Mouse (Mus musculus): ENCODE results near the gene Slc22a5. TPM values are rescaled to one million over a fixed set of nuclear protein-coding genes. Genes with fewer than 3 reads are reported as not detected.
"Not testable (repeated sequence)": the region's sequence is repeated elsewhere in the genome, so short reads cannot be mapped to it uniquely, and the experiment has no call there.

The Slc22a5 gene
- 11.1 and 12.8 TPM in 2 replicates for polyA plus RNA-seq (2014; fragmentation: Nextera tagmentation; extraction: Ambion mirVana)

DNA sequence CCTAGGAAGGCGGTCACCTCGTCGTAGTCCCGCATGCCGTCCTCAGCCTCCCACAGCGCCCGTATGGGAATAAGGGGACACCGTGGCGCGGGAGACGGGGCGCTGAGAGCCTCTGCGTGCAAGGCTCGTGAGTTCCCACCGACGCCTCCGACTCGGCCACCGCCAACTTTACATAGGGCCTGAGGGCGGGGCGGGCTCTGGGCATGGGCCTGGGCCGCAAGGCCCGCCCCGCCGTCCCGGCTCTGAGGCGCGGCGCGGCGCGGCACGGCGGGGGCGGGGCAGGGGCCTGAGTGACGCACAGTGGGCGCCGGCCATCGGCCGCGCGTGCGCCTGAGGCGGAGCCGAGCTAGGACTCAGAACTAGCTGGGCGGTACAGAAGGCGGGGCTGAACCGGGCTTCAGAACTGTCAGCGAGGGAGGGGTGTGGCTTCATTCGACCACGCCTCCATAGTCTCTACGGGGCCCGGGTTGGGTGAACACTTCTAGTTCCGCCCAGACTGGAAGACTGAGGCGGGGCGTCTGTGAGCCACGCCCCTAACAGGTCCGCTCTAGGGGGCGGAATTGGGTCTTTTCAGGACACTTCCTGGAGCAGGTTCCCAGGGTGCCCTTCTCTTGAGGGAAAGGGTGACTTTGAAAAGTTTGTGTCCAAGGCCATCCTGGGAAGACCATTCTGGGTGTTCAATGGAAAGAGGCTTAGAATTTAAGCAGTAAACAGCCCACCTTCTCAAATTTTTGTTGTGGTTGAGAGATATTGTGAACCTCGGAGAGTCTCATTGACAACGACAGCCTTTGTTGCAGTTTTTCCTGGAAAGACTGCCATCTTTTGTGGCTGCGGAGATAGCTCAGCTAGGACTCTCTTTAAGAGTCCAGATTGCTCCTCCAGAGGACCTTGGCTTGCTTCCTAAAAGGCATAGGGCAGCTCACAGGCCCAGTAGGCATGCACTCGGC is at the start of gene Slc22a5:
Gene Slc22a5, minus strand, starts transcription at position 156 of the 947 bp plus-strand sequence.
- peak within 1 kb of the TSS; percentile 54 for H3K4me3 ChIP-seq (ENCODE audit: low read depth, low read length)
- H3K4me2 ChIP-seq (replicated peaks; ENCODE audit: low read depth, low read length) = peak within 1 kb of the TSS; percentile 86
- H3K27me3 ChIP-seq (ENCODE audit: control insufficient read depth, insufficient read depth, low read length) = no peaks in the 10 kb centered on the region
- 4% methylated on average over 63 of the region's 63 CpGs for WGBS
- no peaks in the 10 kb centered on the region for H3K36me3 ChIP-seq (ENCODE audit: control insufficient read depth, insufficient read depth, low read length)
- H3K9me3 ChIP-seq (ENCODE audit: control insufficient read depth, low read depth, low read length) = no peaks in the 10 kb centered on the region
- ATAC-seq (ENCODE audit: insufficient number of reproducible peaks, insufficient read depth, low FRiP score, low read depth) = peak; percentile 99
- H3K4me1 ChIP-seq (ENCODE audit: control insufficient read depth, insufficient read depth, low read length) = peaks cover 13% of the 10 kb centered on the region; the same call in 1 of the 2 replicates
- peak within 1 kb of the TSS; percentile 53; the same call in 1 of the 2 replicates for H3K9ac ChIP-seq (replicated peaks; ENCODE audit: low read depth, low read length)
- peak within 1 kb of the TSS; percentile 67; the same call in 1 of the 2 replicates for H3K27ac ChIP-seq (ENCODE audit: low read length)

DNA sequence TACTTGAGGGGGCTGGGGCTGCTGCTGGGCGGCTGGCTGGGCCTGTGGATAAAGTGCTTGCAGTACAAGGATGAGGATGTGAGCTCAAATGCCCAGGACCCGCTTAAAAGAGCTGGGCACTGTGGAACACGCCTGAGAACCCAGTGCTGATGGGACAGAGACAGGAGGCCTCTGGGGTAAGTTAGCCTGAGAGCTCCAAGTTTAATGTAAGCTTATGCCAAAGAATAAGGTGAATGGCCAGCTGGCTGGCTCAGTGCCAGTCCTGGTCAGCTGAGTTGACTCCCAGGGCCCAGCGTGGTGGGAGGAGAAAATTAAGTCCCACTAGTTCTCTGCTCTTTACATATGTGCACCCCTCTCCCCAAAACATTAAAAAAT is 40.5 kb upstream of the Slc22a5 start:
- not testable (repeated sequence) for H3K27ac ChIP-seq (ENCODE audit: low read length); H3K4me3 ChIP-seq (ENCODE audit: low read depth, low read length); H3K9me3 ChIP-seq (ENCODE audit: control insufficient read depth, low read depth, low read length); H3K4me1 ChIP-seq (ENCODE audit: control insufficient read depth, insufficient read depth, low read length); ATAC-seq (ENCODE audit: insufficient number of reproducible peaks, insufficient read depth, low FRiP score, low read depth); H3K4me2 ChIP-seq (replicated peaks; ENCODE audit: low read depth, low read length); H3K9ac ChIP-seq (replicated peaks; ENCODE audit: low read depth, low read length); H3K36me3 ChIP-seq (ENCODE audit: control insufficient read depth, insufficient read depth, low read length); H3K27me3 ChIP-seq (ENCODE audit: control insufficient read depth, insufficient read depth, low read length)
- WGBS = 49% methylated on average over 4 of the region's 4 CpGs

- Histone ChIP-seq H3K9ac (replicated peaks; ENCODE audit: low read depth, low read length) (no peak overlapping the region), H3K27me3 (ENCODE audit: control insufficient read depth, insufficient read depth, low read length) (no peaks in the 10 kb centered on the region), H3K4me2 (replicated peaks; ENCODE audit: low read depth, low read length) (no peak overlapping the region), H3K9me3 (ENCODE audit: control insufficient read depth, low read depth, low read length) (no peaks in the 10 kb centered on the region; the same call in 1 of the 2 replicates), H3K4me1 (ENCODE audit: control insufficient read depth, insufficient read depth, low read length) (no peaks in the 10 kb centered on the region), H3K36me3 (ENCODE audit: control insufficient read depth, insufficient read depth, low read length) (no peaks in the 10 kb centered on the region), H3K4me3 (ENCODE audit: low read depth, low read length) (no peak overlapping the region), H3K27ac (ENCODE audit: low read length) (no peak overlapping the region)
- ATAC-seq (ENCODE audit: insufficient number of reproducible peaks, insufficient read depth, low FRiP score, low read depth) = no peak
- WGBS = 31% methylated on average over 17 of the region's 17 CpGs
These were observed 39.9 kb upstream of the Slc22a5 start for GRCm38 (mm10) chr11:53931091-53931943.

- no peak overlapping the region for H3K4me3 ChIP-seq (ENCODE audit: low read depth, low read length)
- no peaks in the 10 kb centered on the region for H3K27me3 ChIP-seq (ENCODE audit: control insufficient read depth, insufficient read depth, low read length)
- no peak overlapping the region for H3K4me2 ChIP-seq (replicated peaks; ENCODE audit: low read depth, low read length)
- WGBS = 84% methylated on average over 3 of the region's 3 CpGs
- no peak overlapping the region for H3K9ac ChIP-seq (replicated peaks; ENCODE audit: low read depth, low read length)
- no peak overlapping the region for H3K27ac ChIP-seq (ENCODE audit: low read length)
- H3K36me3 ChIP-seq (ENCODE audit: control insufficient read depth, insufficient read depth, low read length) = no peaks in the 10 kb centered on the region
- peaks cover 3% of the 10 kb centered on the region; the same call in 1 of the 2 replicates for H3K9me3 ChIP-seq (ENCODE audit: control insufficient read depth, low read depth, low read length)
- H3K4me1 ChIP-seq (ENCODE audit: control insufficient read depth, insufficient read depth, low read length) = no peaks in the 10 kb centered on the region
- ATAC-seq (ENCODE audit: insufficient number of reproducible peaks, insufficient read depth, low FRiP score, low read depth) = no peak
These were observed 38.3 kb upstream of the Slc22a5 start for GRCm38 (mm10) chr11:53929741-53930140.

GRCm38 (mm10) chr11:53928585-53928984 is 37.1 kb upstream of the Slc22a5 start:
- Histone ChIP-seq H3K27ac (ENCODE audit: low read length) (no peak overlapping the region), H3K27me3 (ENCODE audit: control insufficient read depth, insufficient read depth, low read length) (no peaks in the 10 kb centered on the region), H3K36me3 (ENCODE audit: control insufficient read depth, insufficient read depth, low read length) (no peaks in the 10 kb centered on the region), H3K9ac (replicated peaks; ENCODE audit: low read depth, low read length) (no peak overlapping the region), H3K4me1 (ENCODE audit: control insufficient read depth, insufficient read depth, low read length) (no peaks in the 10 kb centered on the region), H3K4me2 (replicated peaks; ENCODE audit: low read depth, low read length) (no peak overlapping the region), H3K9me3 (ENCODE audit: control insufficient read depth, low read depth, low read length) (peaks cover 3% of the 10 kb centered on the region; the same call in 1 of the 2 replicates), H3K4me3 (ENCODE audit: low read depth, low read length) (no peak overlapping the region)
- no peak for ATAC-seq (ENCODE audit: insufficient number of reproducible peaks, insufficient read depth, low FRiP score, low read depth)
- 78% methylated on average over 3 of the region's 3 CpGs for WGBS

GRCm38 (mm10) chr11:53926303-53926702 is 34.8 kb upstream of the Slc22a5 start:
- 89% methylated on average over 5 of the region's 5 CpGs for WGBS
- Histone ChIP-seq H3K36me3 (ENCODE audit: control insufficient read depth, insufficient read depth, low read length) (no peaks in the 10 kb centered on the region), H3K4me1 (ENCODE audit: control insufficient read depth, insufficient read depth, low read length) (no peaks in the 10 kb centered on the region), H3K4me3 (ENCODE audit: low read depth, low read length) (no peak overlapping the region), H3K9me3 (ENCODE audit: control insufficient read depth, low read depth, low read length) (peaks cover 3% of the 10 kb centered on the region; the same call in 1 of the 2 replicates), H3K4me2 (replicated peaks; ENCODE audit: low read depth, low read length) (no peak overlapping the region), H3K27ac (ENCODE audit: low read length) (no peak overlapping the region), H3K9ac (replicated peaks; ENCODE audit: low read depth, low read length) (no peak overlapping the region), H3K27me3 (ENCODE audit: control insufficient read depth, insufficient read depth, low read length) (no peaks in the 10 kb centered on the region)
- ATAC-seq (ENCODE audit: insufficient number of reproducible peaks, insufficient read depth, low FRiP score, low read depth) = no peak

- H3K4me2 ChIP-seq (replicated peaks; ENCODE audit: low read depth, low read length) = no peak overlapping the region
- no peaks in the 10 kb centered on the region for H3K27me3 ChIP-seq (ENCODE audit: control insufficient read depth, insufficient read depth, low read length)
- no peak overlapping the region for H3K9ac ChIP-seq (replicated peaks; ENCODE audit: low read depth, low read length)
- H3K4me1 ChIP-seq (ENCODE audit: control insufficient read depth, insufficient read depth, low read length) = no peaks in the 10 kb centered on the region
- no peaks in the 10 kb centered on the region for H3K9me3 ChIP-seq (ENCODE audit: control insufficient read depth, low read depth, low read length)
- no peak overlapping the region for H3K27ac ChIP-seq (ENCODE audit: low read length)
- WGBS = 97% methylated on average over 4 of the region's 4 CpGs
- no peaks in the 10 kb centered on the region for H3K36me3 ChIP-seq (ENCODE audit: control insufficient read depth, insufficient read depth, low read length)
- no peak overlapping the region for H3K4me3 ChIP-seq (ENCODE audit: low read depth, low read length)
- no peak for ATAC-seq (ENCODE audit: insufficient number of reproducible peaks, insufficient read depth, low FRiP score, low read depth)
These were observed 27.4 kb upstream of the Slc22a5 start for GRCm38 (mm10) chr11:53918851-53919250.

DNA sequence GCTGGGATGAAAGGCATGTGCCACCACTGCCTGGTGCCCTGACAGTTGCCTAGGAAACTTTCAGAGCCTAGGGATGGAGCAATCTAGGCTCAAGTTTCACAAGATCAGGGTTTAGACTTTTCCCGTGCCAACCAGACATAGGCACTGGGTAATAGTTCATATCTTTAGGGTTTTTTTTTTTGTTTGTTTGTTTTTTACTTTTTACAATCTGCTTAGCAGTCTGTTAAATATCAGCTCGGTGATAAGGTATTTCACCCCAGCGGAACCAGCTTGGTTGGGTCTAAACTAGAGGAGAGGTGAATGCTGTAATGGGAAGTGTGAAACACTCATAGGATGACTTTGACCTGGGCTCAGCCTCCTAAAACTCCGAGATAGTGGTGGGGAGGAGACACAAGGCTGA is 19.6 kb upstream of the Slc22a5 start:
- Histone ChIP-seq H3K27ac (ENCODE audit: low read length) (no peak overlapping the region), H3K4me3 (ENCODE audit: low read depth, low read length) (no peak overlapping the region), H3K4me1 (ENCODE audit: control insufficient read depth, insufficient read depth, low read length) (no peaks in the 10 kb centered on the region), H3K36me3 (ENCODE audit: control insufficient read depth, insufficient read depth, low read length) (no peaks in the 10 kb centered on the region), H3K27me3 (ENCODE audit: control insufficient read depth, insufficient read depth, low read length) (no peaks in the 10 kb centered on the region), H3K4me2 (replicated peaks; ENCODE audit: low read depth, low read length) (no peak overlapping the region), H3K9ac (replicated peaks; ENCODE audit: low read depth, low read length) (no peak overlapping the region), H3K9me3 (ENCODE audit: control insufficient read depth, low read depth, low read length) (no peaks in the 10 kb centered on the region)
- no peak for ATAC-seq (ENCODE audit: insufficient number of reproducible peaks, insufficient read depth, low FRiP score, low read depth)
- WGBS = 76% methylated on average over 4 of the region's 4 CpGs

Data from stomach, embryonic 14.5 days (tissue).